Mouse (Mus musculus) stomach, embryonic 14.5 days (tissue): ENCODE measurements at regions not wholly inside any gene's neighbourhood (a gene's known extent, or its start where the extent isn't known, plus 50 kb on each side); places are given as distances from the start of the nearest gene placed in this dataset.
A peak's percentile ranks its signal among the peaks of the same experiment; 100 is the strongest.

Experiments
- ATAC-seq: fragments of 200-750 bp; cut with Nextera tagmentation; 2 replicates; pipeline ENCODE4 v1.8.0; 2017; ENCODE audit warnings: low read depth, moderate TSS enrichment; ENCODE audit not compliant: insufficient number of reproducible peaks, insufficient read depth, low FRiP score
- H3K27ac ChIP-seq: fragments of 300-500 bp; sonication (generic); 2 replicates; pipeline ENCODE4 v1.5.1; 2014; ENCODE audit warnings: mild to moderate bottlenecking, low read length, moderate library complexity, mixed read lengths
- H3K27me3 ChIP-seq: fragments of 300-500 bp; sonication (generic); 2 replicates; pipeline ENCODE4 v1.6.1; 2014; ENCODE audit warnings: low read length, control low read depth, mixed read lengths; ENCODE audit not compliant: control insufficient read depth, insufficient read depth
- H3K36me3 ChIP-seq: fragments of 300-500 bp; sonication (generic); 2 replicates; pipeline ENCODE4 v1.6.1; 2014; ENCODE audit warnings: mild to moderate bottlenecking, control low read depth, low read length, moderate library complexity, mixed read lengths; ENCODE audit not compliant: control insufficient read depth, insufficient read depth
- H3K4me1 ChIP-seq: fragments of 300-500 bp; sonication (generic); 2 replicates; pipeline ENCODE4 v1.6.1; 2014; ENCODE audit warnings: low read length, control low read depth, mixed read lengths; ENCODE audit not compliant: control insufficient read depth, insufficient read depth
- H3K4me2 ChIP-seq: fragments of 300-500 bp; sonication (generic); replicated peaks from 2 replicates; pipeline ENCODE4 v1.6.1; 2014; ENCODE audit warnings: low read depth, low read length, control low read depth
- H3K4me3 ChIP-seq: fragments of 300-500 bp; sonication (generic); 2 replicates; pipeline ENCODE4 v1.5.1; 2014; ENCODE audit warnings: low read depth, low read length, control low read depth
- H3K9ac ChIP-seq: fragments of 300-500 bp; sonication (generic); replicated peaks from 2 replicates; pipeline ENCODE4 v1.6.1; 2014; ENCODE audit warnings: low read depth, mild to moderate bottlenecking, control low read depth, low read length, moderate library complexity, mixed read lengths
- H3K9me3 ChIP-seq: fragments of 300-500 bp; sonication (generic); 2 replicates; pipeline ENCODE4 v1.6.1; 2016; ENCODE audit warnings: low read depth, low read length, control low read depth; ENCODE audit not compliant: control insufficient read depth
- WGBS: fragments of 180-500 bp; shearing (Covaris S2); extraction: QIAGEN DNeasy Blood & Tissue Kit; methylation state at CpG from one replicate; pipeline ENCODE4 v1.1.7; 2014; 5-methylcytosine and 5-hydroxymethylcytosine counted together

DNA sequence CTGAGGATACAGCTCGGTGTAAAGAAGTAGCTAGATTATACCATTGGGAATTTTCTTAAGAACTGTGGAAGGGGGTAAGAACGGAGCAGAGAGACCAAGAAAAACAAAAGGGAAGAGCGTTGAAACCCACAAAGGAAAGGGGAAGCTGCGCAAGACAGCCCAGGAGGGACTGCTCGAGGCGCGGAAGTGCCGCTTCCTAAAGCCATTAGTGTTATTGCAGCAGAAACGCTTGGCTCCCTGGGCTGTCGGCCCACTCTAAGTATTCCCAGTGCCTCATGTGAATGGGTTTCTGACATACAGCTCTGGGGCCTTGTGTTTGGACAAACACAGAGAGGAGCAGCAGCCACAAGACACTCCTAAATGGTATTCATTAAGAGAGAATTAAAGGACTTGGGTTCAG is 131.6 kb downstream of the Ets2 start:
- H3K27me3 ChIP-seq: no peaks in the 10 kb centered on the region
- H3K4me1 ChIP-seq: peaks cover 26% of the 10 kb centered on the region
- WGBS: 66% methylated on average over 10 of the region's 10 CpGs
- no peak for ATAC-seq
- H3K9ac ChIP-seq: no peak overlapping the region
- H3K27ac ChIP-seq: no peak overlapping the region
- H3K9me3 ChIP-seq: no peaks in the 10 kb centered on the region
- no peaks in the 10 kb centered on the region for H3K36me3 ChIP-seq
- H3K4me3 ChIP-seq: no peak overlapping the region
- no peak overlapping the region for H3K4me2 ChIP-seq

DNA sequence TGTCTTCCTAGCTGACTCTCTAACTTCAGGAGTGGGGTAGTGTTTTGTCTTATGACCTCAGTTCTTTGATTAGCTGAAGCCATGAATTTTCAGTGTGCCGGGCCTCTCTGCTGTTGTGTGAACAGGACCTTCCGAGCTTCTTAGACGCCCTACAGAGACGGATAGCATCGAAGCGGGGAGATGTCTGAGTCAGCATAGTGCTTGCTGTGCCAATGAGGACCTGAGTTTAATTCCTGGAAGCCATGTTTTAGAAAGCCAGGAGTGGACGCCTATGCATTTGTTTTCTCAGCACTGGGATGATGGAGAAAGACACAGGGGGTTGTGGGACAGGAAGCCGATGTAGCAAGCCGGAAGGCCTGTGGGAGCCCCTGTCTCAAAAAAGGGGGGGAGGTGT is 130.5 kb downstream of the Ets2 start:
- no peak overlapping the region for H3K4me2 ChIP-seq
- no peaks in the 10 kb centered on the region for H3K27me3 ChIP-seq
- WGBS: 59% methylated on average over 9 of the region's 9 CpGs

DNA sequence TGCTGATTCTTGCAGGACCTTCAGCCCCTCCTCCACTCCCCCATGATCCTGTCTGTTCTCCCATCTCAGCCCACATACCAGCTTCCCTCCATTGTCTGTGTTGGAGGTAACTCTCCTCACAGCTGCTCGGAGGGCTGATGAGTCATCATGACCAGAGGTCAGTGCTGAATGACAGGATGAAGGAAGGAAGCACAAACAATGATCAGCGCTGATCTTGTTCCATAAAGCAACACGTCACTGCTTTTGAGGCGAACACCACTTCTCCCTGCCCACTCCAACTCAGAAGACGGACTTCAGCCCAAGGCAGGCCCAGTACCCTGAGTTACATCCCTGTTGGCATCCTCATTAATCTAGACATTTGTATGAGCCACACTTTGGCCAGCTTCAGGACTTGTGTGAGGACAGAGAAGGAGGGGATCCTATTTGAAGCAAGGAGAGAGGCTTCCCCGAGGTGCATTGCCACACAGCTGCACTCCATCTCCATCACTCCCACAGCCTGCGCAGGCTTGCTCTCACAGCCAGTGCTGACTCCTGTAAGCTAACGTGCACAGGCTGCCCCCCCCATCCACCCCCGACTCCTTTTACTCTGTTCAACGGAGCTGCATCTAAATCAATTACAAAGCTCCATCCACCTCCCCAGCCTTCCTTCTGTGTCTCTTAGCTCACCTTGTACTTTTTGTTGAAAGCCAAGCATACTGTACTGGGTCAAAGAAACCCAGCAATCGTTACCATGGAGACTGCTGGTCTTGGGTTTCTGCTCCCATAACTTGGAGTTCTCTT is 129.9 kb downstream of the Ets2 start:
- ATAC-seq: peak; percentile 68; the same call in 1 of the 2 replicates
- Histone ChIP-seq H3K9ac (no peak overlapping the region), H3K4me2 (no peak overlapping the region)

More for the DNA sequence above, 130.5 kb downstream of the Ets2 start:
- no peaks in the 10 kb centered on the region for H3K36me3 ChIP-seq
- H3K4me3 ChIP-seq: no peak overlapping the region
- H3K9ac ChIP-seq: no peak overlapping the region
- ATAC-seq: peak; percentile 8; the same call in 1 of the 2 replicates
- no peaks in the 10 kb centered on the region for H3K9me3 ChIP-seq
- H3K4me1 ChIP-seq: peaks cover 26% of the 10 kb centered on the region
- peak overlapping the region; percentile 85 for H3K27ac ChIP-seq

DNA sequence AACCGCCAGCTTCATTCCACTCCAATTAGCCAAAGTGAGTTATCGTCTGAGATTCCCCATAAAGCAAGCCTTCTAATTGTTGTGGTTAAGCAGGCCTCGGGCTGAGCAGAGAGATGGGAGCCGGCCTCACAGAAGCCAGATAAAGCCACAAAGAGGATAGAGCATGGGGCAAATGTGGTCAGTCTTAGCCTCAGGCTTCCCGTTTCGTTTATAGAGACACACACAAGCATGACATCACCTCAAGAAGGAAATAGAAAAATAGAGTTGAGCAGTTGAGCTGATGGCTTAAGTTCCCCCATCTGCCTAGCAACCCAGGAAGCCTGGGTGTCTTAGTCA is 125.5 kb downstream of the Ets2 start:
- H3K4me1 ChIP-seq: peaks cover 30% of the 10 kb centered on the region
- 75% methylated on average over 6 of the region's 6 CpGs for WGBS
- H3K9ac ChIP-seq: no peak overlapping the region
- H3K9me3 ChIP-seq: no peaks in the 10 kb centered on the region
- H3K27me3 ChIP-seq: no peaks in the 10 kb centered on the region
- no peak for ATAC-seq
- no peaks in the 10 kb centered on the region for H3K36me3 ChIP-seq
- H3K4me2 ChIP-seq: no peak overlapping the region
- no peak overlapping the region for H3K27ac ChIP-seq
- H3K4me3 ChIP-seq: no peak overlapping the region

More for the DNA sequence above, 129.9 kb downstream of the Ets2 start:
- H3K36me3 ChIP-seq: no peaks in the 10 kb centered on the region
- peak overlapping the region; percentile 85 for H3K27ac ChIP-seq
- WGBS: 18% methylated on average over 11 of the region's 11 CpGs
- no peak overlapping the region for H3K4me3 ChIP-seq
- no peaks in the 10 kb centered on the region for H3K9me3 ChIP-seq
- H3K27me3 ChIP-seq: no peaks in the 10 kb centered on the region
- H3K4me1 ChIP-seq: peaks cover 26% of the 10 kb centered on the region

DNA sequence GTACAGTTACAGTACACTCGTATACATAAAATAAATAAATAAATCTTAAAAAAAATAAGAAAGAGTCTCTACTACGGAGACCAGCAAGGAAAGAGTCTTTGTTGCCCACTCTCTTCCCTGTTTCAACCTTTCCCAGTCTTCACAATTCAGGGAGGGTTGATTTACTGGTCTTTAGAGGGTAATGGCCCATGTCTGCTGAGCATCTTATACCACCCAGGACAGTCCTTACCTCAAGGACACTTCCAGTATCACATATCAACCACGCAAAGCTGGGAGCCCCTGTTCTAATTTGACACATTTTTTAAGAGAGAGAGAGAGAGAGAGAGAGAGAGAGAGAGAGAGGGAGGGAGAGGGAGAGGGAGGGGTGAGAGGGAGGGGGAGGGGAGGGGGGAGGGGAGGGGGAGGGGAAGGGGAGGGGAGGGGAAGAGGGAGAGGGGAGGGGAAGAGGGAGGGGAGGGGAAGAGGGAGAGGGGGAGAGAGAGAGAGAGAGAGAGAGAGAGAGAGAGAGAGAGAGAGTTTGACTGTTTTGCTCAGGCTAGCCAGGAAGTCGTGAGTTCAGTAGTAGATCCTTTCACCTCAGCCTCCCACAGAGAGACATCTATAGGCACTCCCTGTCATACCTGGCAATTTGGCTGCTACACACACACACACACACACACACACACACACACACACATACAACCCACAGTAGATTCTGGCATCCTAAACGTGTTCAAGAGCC is 125.0 kb downstream of the Ets2 start:
- H3K4me3 ChIP-seq: no peak overlapping the region
- WGBS: 76% methylated on average over 5 of the region's 5 CpGs
- no peaks in the 10 kb centered on the region for H3K9me3 ChIP-seq
- no peak overlapping the region for H3K9ac ChIP-seq
- ATAC-seq: no peak
- no peaks in the 10 kb centered on the region for H3K36me3 ChIP-seq
- no peak overlapping the region for H3K4me2 ChIP-seq
- peaks cover 25% of the 10 kb centered on the region for H3K4me1 ChIP-seq
- H3K27ac ChIP-seq: no peak overlapping the region
- no peaks in the 10 kb centered on the region for H3K27me3 ChIP-seq

DNA sequence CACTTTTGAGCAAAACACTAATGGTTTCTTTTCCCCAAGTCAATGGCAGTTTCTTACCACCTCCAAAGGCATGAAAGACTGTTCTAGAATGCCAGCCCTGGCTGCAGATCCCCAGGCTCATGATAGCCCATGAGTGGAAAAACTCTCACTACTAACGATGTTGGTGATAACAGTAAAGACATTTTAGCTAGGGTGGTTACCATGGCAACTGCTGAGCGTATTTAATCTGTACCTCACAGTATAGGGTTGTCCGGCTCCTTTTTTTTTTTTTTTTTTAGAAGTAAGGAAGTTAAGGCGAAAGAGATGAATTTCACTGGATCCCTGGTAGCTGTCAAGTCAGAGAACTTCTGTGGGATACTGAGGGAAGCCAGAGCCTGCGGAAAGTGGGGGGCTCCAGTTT is 123.8 kb downstream of the Ets2 start:
- H3K4me3 ChIP-seq: no peak overlapping the region
- ATAC-seq: 0 out of 2 replicates have a peak, but pooled peaks have one; percentile 25
- no peaks in the 10 kb centered on the region for H3K27me3 ChIP-seq
- peaks cover 19% of the 10 kb centered on the region for H3K4me1 ChIP-seq
- no peaks in the 10 kb centered on the region for H3K9me3 ChIP-seq
- no peak overlapping the region for H3K27ac ChIP-seq
- WGBS: 17% methylated on average over 5 of the region's 5 CpGs
- H3K36me3 ChIP-seq: no peaks in the 10 kb centered on the region
- no peak overlapping the region for H3K9ac ChIP-seq
- no peak overlapping the region for H3K4me2 ChIP-seq

DNA sequence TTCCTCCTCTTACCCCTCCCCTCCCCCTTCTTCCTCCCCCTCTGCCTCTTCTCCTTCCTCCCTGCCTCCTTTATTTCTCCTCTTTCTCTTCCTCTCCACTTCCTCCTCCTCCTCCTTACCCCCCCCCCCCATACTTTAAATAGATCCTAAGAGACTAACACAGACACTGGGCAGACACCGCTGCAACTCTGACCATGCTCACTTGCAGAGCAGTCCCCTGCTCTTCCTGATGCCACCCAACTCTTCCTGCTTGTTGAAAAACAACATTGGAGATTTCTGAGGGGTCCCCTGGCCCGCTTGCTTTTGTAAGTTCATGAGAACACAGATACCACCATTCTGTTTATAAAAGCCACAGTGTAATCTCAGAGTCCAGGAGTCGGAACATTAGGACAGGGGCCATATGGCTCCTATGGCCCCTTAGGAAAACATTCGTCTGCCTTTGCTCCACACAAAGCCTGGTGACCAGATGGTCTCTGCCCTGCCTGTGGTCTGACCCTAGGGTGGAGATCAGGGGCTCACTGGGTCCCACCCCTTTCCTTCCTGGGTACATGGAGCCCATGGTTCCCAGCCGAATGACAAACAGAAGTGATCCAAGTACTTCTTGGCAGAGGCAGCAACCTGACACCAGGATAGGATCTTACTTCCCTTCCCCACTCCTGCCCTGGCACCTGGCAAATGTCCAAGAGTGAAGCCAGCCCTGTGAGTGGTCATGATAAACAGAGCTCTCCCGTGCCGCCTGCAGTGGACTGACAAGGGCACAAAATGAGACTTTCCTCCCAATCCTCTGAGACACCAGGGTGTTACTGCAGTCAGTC is 123.1 kb downstream of the Ets2 start:
- no peak overlapping the region for H3K9ac ChIP-seq
- peak overlapping the region; percentile 7; the same call in 1 of the 2 replicates for H3K4me2 ChIP-seq
- WGBS: 12% methylated on average over 7 of the region's 7 CpGs
- no peaks in the 10 kb centered on the region for H3K9me3 ChIP-seq
- peaks cover 19% of the 10 kb centered on the region for H3K4me1 ChIP-seq
- H3K36me3 ChIP-seq: no peaks in the 10 kb centered on the region
- peak; percentile 39 for ATAC-seq
- H3K27ac ChIP-seq: peak overlapping the region; percentile 78
- H3K27me3 ChIP-seq: no peaks in the 10 kb centered on the region
- no peak overlapping the region for H3K4me3 ChIP-seq

DNA sequence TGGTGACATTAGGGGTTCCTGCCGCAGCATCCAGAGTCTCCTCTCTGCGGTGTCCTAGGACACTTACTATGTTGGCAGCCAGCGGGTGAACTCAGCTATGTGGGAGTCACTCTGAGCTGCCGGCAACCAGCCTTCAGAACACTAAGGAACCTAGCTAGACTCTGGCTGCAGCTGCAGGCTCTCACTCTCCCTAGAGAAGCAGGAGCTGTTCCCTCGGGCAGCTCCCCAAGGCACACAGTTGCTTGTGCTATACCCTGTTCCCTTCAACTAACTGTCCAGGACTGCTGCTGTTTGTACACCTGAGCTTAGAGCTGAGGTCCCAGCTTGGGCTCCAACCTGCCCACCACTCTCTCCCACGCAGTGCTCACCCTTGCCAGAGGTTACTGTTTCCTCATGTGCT is 121.9 kb downstream of the Ets2 start:
- Histone ChIP-seq H3K27me3 (no peaks in the 10 kb centered on the region), H3K4me3 (no peak overlapping the region), H3K9me3 (no peaks in the 10 kb centered on the region), H3K36me3 (no peaks in the 10 kb centered on the region), H3K4me1 (peaks cover 19% of the 10 kb centered on the region), H3K9ac (no peak overlapping the region), H3K27ac (peak overlapping the region; percentile 52; the same call in 1 of the 2 replicates), H3K4me2 (no peak overlapping the region)
- no peak; the same call in 1 of the 2 replicates for ATAC-seq
- WGBS: 46% methylated on average over 6 of the region's 6 CpGs
